Mouse (Mus musculus) granulocyte monocyte progenitor cell, adult 5-6 weeks (primary cell): ENCODE data around the gene Lsm10. TPM values are rescaled to one million over a fixed set of nuclear protein-coding genes. Genes with fewer than 3 reads are reported as not detected.

Experiments
- ATAC-seq: replicated peaks from 2 replicates; pipeline ENCODE4 v1.8.0; 2016; ENCODE audit warnings: mild to moderate bottlenecking, moderate TSS enrichment, inconsistent platforms; ENCODE audit not compliant: poor library complexity, severe bottlenecking
- total RNA-seq, 2 experiments: library from RNA; stranded (forward) in 1 of 2; stranded (reverse) in 1 of 2; fragments of 200-712, 200-1000 nt in 1 of 2; fragments of >200 nt in 1 of 2; fragmentation: Nextera tagmentation in 1 of 2; gene quantifications; 2 replicates each; pipeline ENCODE4 v1.2.3; 2014 to 2017

The Lsm10 gene
- total RNA-seq, 2 experiments from 2014 or later: 10.9 to 23.0 TPM

- ATAC-seq: no peak
These were observed 4.5 kb upstream of the Lsm10 start for GRCm38 (mm10) chr4:126091873-126092272.

GRCm38 (mm10) chr4:126095622-126096430, 597 bp upstream of the Lsm10 start:
- peak; percentile 17; the same call in 1 of the 2 replicates for ATAC-seq

GRCm38 (mm10) chr4:126097711-126098253, 1.4 kb downstream of the Lsm10 start:
- no peak for ATAC-seq

- ATAC-seq: no peak
These were observed 2.9 kb downstream of the Lsm10 start for GRCm38 (mm10) chr4:126099365-126099764.

GRCm38 (mm10) chr4:126100764-126101163, 4.3 kb downstream of the Lsm10 start:
- ATAC-seq: no peak

GRCm38 (mm10) chr4:126102061-126102841, 5.8 kb downstream of the Lsm10 start:
- ATAC-seq: peak; percentile 38

GRCm38 (mm10) chr4:126103057-126103581, 6.7 kb downstream of the Lsm10 start:
- ATAC-seq: peak; percentile 80

- ATAC-seq: peak; percentile 84
These were observed 7.2 kb downstream of the Lsm10 start, which contains the start of gene Stk40 for GRCm38 (mm10) chr4:126103590-126104068. TSS of gene Stk40 (plus strand) at chr4:126103957.

- no peak for ATAC-seq
These were observed 8.0 kb downstream of the Lsm10 start for GRCm38 (mm10) chr4:126104261-126105075.

GRCm38 (mm10) chr4:126105131-126105783, 8.8 kb downstream of the Lsm10 start:
- ATAC-seq: no peak

- ATAC-seq: no peak
These were observed 11.8 kb downstream of the Lsm10 start for GRCm38 (mm10) chr4:126108061-126108740.

GRCm38 (mm10) chr4:126109613-126110373, 13.4 kb downstream of the Lsm10 start:
- peak; percentile 6 for ATAC-seq

- peak; percentile 75 for ATAC-seq
These were observed 14.1 kb downstream of the Lsm10 start for GRCm38 (mm10) chr4:126110374-126111152.

- no peak for ATAC-seq
These were observed 14.7 kb downstream of the Lsm10 start for GRCm38 (mm10) chr4:126111153-126111549.

GRCm38 (mm10) chr4:126113243-126113642, 16.8 kb downstream of the Lsm10 start:
- no peak for ATAC-seq

- ATAC-seq: peak; percentile 30
These were observed 17.5 kb downstream of the Lsm10 start for GRCm38 (mm10) chr4:126113943-126114342.

GRCm38 (mm10) chr4:126115411-126115810, 19.0 kb downstream of the Lsm10 start:
- ATAC-seq: no peak
